Mouse (Mus musculus) left cerebral cortex, postnatal 25 days (tissue): Measurements from ENCODE around the gene Nup54. TPM values are rescaled to one million over a fixed set of nuclear protein-coding genes. Genes with fewer than 3 reads are reported as not detected.
A peak's percentile ranks its signal among the peaks of the same experiment; 100 is the strongest.

Experiments
- DNase-seq, 2 experiments: peaks; one replicate each; pipeline ENCODE4 v3.0.0; 2022; ENCODE audit warnings: low spot score in 2 of 2, mixed read lengths in 1 of 2
- intact Hi-C: fragments of 180-260 bp; cut with DNase I; formaldehyde crosslinking; loops from one replicate; pipeline ENCODE4 v1.15.1; 2025
- total RNA-seq, 2 experiments: library from RNA; stranded (reverse); gene quantifications; 2 replicates each; pipeline ENCODE4 v1.2.3; 2021

Gene Nup54
- 10 to 100 TPM; 26.4 to 28.7 TPM for total RNA-seq

DNA sequence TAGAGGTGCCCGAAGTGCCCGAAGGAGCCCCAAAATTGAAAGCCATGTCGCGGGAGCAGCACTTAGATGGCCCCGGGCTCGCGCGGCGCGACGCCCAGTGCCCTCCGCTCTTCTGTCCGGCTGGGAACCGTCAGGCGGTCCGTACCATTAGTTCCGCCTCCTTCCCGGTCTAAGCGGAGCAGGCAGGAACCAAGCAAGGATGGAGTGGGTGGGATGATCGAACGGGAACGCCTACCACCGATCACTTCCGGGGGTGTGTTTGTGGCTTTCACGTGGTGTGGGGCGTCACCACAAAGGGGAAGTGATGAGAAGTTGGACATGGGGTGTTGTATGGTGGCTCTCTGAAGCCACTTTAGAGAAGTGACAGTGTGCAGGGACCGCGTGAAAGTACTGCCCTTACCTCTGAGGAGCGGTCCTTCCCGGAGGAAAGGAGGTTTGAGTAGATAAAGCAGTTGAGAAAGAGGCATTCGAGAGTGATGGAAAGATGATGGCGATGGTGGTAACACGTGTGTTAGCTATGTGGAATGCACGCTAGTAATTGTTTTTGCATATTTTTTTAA, at the start of gene Nup54:
Gene Nup54 (minus strand): TSS at position 195 of the 560 bp plus-strand sequence.
- intact Hi-C loops = loop anchor here (1.0 kb wide), 1 partner anchor 70 kb away; no protein-coding TSS in a partner anchor
- DNase-seq = peak; percentile 95 to 99

DNA sequence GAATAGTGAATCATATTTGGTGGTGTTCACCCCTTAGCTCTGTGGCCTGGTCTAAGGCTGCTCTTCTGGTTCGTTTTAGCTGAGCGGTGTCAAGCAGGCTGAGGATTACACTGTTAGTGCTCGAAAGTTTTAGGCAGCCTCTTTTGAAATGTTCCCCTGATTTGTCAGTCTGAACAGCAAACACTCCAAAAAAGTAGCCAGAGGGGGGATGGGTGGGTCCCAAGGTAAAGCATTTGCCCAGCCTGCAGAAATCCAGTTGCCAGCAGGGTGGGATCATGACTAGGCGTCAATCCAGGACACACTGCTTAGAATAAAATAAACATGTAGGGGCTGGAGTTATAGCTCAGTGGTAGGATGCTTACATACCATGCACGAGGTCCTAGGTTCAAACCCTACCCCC, 37.8 kb upstream of the Nup54 start:
- no peak for DNase-seq
- intact Hi-C loops = no loop called here

DNA sequence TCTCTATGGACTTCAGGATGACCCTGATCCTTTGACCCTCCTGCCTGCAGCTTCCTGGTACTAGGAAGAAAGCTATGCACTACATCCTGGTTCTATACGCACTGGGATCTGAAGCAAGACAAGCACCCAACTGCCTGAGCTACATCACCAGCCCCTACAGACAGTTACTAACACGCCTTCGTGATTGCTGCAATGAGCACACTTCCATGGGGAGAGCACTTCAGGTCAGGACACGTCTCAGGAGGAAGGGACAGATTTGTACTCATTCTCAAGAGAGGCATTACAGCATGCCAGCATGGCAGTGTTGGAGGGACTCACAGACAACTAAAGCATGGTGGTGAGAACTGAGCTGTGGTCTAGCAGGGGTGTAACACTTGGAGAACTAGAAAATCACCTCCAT, 36.5 kb upstream of the Nup54 start:
- DNase-seq = no peak
- intact Hi-C loops = no loop called here

DNA sequence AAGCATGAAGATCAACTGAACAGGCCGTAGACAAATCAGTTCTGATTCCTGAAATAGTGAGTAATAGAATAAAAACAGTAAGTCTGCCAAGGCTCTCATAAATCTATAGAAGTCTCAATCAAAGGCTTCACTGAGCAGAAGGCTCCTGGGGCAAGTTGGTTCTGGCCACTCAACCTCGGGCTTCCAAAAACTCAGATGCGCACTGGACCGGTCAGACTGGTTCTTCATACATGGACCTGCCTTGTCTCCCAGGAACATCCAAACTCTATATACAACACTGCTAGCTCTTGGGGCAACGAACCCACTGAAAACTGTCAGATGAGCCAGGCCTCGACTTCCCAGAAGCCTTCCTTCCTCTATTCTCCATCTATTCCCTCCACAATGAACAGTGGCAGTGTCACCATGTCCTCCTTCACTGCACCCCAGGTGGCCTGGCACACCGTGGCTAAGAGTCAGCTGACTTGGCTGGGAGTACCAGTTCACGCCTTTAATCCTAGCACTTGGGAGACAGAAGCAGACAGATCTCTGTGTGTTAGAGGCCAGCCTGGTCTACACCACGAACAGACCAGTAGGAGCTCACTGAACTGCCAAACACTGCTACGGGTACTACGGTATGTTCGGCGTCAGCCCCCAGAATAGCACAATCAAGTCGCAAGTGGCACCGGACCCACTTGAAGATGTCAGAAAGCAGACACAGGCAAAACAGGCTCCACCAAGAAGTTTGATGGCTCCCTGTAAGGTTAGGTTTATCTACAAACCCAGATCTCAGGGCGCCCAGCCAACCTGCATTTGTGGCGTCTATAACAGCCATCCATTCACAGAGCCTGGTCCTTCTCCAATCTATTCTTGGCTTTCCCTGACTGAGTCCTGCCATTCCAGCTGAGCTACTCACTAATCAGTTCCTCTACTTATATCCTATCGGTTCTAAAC, 34.4 kb upstream of the Nup54 start:
- intact Hi-C loops = no loop called here
- no peak for DNase-seq

DNA sequence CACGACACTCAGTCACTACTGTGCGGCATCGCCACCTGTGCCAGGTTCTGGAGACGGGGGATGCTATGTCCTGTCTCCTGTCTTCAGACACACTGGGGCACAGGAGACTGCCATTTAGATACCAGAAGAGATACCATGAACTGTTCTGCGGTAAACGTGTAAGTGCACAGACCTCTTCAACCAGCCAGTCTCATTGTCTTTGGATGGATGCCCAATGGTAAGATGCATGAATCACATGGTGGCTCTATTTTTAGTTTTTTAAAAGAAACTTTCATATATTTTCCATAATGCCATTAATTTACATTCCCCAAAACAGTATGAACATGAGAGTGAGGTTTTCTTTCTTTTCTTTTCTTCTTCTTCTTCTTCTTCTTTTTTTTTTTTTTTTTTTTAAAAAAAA, 33.2 kb upstream of the Nup54 start:
- intact Hi-C loops = no loop called here
- no peak for DNase-seq

DNA sequence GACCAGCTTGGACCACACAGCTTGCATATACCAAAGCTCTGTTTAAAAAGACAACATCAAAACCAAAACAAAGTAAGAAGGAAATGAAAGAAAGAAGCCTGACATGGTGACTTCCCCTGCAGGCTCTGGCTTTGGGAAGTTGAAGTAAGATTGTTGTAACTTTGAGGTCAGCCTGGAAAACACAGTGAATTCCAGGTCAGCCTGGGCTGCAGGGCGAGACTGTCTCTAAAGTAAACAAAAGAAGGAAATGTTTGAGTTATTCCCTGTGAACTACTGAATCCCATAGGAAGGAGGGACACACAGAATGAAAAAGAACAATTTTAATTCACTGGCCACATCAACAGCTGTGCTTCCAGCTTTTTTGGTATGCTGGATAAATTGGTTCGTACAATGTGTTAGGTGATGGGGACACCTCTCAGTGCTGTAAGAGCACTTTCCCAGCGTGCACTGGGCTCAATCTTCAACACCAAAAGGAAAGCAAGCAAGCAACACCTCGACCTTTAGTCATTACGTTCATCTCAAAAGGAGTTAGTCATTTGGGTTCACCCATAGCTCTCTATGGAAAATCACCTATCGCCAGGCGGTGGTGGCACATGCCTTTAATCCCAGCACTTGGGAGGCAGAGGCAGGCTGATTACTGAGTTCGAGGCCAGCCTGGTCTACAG, 32.2 kb upstream of the Nup54 start:
- no peak for DNase-seq
- intact Hi-C loops = no loop called here

DNA sequence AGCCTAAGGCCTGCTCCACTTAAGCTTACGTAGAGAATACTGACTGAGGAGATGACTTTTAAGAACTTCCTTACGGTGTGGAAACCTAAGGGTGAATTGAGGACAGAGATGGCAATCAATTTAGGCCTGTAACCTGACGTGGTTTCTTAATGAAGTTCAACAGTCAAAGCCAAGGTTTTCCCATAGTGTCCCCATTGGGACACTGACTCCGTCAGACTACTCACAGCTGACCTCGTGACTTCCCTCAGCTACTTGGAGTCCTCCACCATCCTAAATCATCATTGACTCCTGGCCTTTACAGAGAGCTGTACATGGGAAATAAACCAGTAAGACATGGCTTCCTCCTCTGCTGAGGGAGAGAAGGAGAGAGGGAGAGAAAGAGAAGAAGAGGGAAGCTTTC, 30.5 kb upstream of the Nup54 start:
- intact Hi-C loops = no loop called here
- DNase-seq = no peak

DNA sequence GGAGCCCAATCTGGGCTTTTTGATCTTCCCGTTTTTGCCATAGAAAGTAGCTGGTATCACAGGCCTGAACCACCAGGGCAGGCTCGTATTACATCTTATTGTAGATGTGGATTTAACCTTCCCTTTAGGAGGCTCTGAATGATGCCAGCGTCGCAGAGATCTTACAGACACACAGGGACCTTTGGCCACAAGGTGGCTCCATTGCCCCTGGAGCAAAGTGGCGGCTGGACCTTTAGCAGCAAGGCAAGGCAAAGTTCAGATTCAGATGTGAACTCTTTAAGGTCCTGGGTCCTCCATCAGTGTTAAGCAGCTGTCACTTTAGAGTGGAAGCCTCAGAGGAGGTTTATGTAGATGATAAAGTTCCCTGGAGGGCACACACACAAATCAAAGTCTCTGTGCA, 26.3 kb upstream of the Nup54 start:
- intact Hi-C loops = loop anchor here (1.0 kb wide), 2 partner anchors 44 to 193 kb away; no protein-coding TSS in a partner anchor
- DNase-seq = peak; percentile 37 to 51

DNA sequence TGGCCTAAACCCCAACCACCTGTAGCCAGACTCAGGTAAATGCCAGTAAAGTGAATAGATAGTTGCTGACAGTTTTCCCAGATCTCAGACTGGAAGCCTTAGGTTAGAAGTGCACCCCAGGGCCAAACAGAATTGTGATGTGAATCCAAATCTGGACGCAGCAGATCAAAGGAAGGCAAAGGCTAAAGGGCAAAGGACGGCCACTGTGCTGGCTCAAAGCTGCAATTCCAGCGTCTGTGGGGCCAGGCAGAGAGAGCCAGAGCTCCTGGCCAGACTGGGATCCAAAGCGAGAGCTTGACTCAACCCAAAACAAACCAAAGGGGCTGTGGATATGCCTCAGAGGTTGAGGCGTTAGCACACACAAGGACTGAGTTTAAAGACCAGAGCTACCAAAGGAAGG, 23.7 kb upstream of the Nup54 start:
- intact Hi-C loops = no loop called here

DNA sequence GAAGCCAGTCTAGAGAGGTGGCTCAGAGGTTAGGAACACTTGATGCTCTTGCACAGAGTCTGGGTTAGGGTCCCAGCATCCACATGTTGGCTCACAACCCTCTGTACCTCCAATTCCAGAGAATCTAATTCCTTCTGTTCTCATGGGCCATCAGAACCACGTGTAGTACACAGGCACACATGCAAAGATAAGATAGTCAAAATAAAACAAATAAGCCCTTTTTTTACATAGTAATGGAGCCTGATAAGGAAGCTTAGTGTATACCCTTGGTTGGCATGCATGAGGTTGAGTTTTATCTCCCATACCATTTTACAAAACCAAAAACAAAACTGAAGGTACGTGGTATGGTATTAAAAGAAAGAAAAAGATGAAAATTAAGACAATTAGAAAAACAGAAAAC, 22.4 kb upstream of the Nup54 start:
- intact Hi-C loops = no loop called here
- DNase-seq = no peak

More for the DNA sequence above, 23.7 kb upstream of the Nup54 start:
- DNase-seq = no peak

DNA sequence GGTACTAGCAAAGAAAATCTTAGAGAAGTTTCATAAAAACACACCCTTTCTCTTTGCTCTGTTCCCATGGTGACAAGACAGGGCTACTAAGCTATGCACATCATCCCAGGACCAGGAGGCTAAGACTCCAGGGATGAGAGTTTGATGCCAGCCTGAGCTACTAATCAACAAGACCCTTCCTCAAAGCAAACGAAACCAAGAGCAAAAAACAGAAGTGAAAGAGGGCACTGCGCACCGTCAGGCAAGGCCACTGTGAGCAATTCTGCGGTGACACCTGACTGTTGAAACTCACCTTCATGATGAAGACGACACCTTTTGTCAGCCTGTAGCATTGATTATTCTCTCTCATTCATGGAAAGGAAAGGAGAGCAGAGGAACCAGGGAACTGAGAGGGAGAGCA, 17.9 kb upstream of the Nup54 start:
- DNase-seq = no peak
- intact Hi-C loops = no loop called here

DNA sequence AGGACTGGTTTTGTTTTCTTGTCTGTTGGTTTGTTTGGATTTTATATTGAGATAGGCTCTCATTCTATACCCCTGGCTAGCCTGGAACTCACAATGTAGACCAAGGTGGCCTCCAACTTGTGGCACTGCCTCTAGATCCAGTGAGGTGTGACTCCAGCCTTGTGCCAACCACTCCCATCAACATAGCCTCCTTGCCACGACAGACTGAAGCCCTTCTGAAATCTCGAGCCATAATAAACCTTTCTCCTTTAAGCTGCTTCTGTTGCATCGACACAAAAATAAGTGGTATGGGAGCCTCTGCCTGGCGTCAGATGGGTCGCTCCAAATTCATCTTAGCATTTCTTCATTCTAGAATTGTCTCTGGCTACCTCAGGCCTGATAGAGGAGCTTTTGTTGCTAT, 11.7 kb upstream of the Nup54 start:
- intact Hi-C loops = no loop called here

DNA sequence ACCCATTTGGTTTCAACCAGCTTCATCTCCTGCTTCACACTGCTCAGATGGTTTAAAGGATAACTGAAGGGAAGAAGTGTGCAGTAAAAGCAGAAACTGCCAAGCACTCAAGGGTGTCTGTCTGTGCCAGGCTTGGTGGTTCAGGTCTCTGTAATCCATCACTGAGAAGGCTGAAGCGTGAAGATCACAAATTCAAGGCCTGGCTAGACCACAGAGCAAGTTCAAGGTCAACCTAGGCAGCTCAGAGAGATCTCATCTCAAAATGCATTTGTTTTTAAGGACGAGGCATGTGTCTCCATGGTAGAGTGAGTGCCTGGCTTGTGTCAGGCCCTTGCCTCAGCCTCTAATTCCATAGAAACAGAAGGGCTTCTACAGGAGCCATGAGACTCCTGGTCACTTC, 10.0 kb upstream of the Nup54 start:
- no peak for DNase-seq
- intact Hi-C loops = no loop called here

More for the DNA sequence above, 11.7 kb upstream of the Nup54 start:
- DNase-seq = no peak

DNA sequence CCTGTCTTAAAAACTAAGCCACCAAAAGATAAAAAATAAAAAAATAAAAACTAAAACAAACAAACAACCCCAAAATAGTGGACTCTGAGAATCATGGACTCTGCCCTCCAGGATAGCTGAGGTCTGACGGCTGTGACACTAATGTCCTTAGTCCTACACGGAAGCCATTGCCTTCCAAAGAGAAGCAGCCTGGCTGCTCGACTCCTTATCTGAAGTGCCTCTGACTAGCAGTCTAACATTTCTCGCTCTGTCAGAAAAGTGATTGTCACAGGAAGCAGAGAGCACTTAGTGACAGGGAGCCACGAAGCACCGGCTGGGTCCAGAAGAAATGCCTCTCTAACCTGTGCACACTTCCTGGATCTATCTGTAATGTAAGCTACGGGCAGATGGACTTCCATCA, 7.9 kb upstream of the Nup54 start:
- intact Hi-C loops = no loop called here
- DNase-seq = no peak

DNA sequence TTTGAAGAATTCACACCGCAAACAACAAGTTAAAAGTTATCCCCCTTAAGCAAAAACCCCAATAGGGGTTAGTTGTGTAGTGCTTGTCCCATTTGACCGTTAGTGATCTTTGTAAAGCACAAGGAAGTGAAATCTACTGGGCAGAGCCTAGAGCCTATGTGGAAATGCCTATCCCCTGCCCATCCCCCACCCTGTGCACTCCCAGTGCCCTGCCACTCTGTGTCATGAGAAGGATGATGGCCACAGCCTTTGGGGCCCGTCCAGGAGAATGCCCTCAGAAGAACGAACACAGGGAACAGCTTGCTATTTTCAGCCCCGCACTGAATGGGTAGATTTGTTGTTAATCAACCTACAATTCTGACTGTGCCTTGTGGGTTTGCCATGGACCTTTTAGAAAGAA, 6.5 kb upstream of the Nup54 start:
- intact Hi-C loops = no loop called here
- DNase-seq = peak in 1 of 2 experiments; percentile 12

DNA sequence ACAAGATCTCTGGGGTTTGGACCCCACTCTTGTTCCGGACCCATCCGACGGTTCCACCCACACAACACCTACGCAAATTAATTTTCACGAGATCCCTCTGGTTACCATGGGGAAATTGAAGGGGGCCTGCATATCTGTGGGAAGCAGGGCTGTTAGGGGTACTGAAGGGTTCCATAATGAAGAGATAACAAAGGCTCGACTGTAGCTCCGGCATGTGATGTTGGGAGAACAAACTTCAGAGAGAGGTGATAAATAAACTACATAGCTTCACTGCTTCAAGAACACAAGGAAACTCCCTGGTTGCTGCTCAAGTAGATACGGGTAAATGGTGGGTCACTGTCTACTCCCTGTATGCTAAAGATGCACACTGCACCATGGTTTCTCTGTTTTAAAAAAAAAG, 3.5 kb upstream of the Nup54 start:
- DNase-seq = no peak
- intact Hi-C loops = no loop called here

DNA sequence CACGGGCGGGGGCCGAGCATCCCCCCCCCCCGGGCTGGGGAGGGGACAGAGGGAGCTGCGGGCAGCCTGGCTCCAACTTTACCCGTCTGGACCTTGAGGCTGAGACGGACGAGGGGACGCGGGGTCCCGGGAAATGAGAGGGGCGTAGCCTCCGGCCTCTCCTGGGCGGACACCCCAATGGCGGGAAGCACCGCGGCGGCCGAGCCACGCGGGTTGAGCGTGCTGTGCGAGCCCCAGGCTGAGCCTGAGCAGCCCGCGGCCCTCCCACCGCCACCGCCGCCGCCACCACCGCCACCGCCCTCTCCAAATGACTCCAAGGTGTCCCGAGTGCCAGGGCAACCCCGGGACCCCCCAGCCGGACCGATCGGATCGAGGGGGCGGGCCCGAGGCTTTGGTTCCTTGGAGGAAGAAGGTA, 441 bp downstream of the Nup54 start:
- intact Hi-C loops = no loop called here
- no peak for DNase-seq

DNA sequence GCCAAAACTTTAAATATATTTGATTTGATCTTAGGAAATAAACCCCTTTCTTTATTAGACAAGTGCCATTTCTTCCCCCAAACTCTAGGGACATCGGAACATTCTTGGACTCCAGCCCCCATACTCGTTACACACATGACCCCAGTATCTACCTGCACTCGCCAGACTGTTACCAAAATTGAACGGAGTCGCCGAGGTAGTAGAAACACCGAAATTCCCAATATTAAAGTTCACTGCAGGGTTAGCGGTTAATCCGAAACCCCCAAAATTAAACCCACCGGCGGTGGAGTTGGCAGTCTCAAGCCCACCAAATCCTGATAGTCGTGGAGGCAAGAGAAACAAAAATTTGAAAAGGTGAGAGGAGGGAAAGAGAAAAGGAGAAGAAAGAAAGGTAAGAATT, 949 bp downstream of the Nup54 start:
- intact Hi-C loops = no loop called here

DNA sequence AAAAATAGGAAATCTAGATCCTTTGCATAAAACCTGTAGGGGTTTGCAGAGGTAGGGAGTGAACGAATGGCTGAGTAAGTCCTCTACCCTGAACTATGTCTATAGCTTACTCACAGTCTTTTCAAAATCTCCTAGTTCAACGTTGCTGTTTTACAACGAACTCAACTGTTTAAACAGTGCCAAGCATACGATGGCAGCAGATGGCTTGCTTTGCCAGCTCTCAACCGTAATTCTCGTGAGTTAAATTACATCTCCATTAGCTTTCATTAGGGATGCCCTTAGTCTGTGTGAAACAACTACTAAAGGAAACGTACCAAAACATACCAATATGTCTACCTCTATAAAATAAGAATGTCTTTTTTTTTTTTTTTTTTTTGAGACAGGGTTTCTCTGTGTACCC, 3.4 kb downstream of the Nup54 start:
- DNase-seq = no peak
- intact Hi-C loops = no loop called here

More for the DNA sequence above, 949 bp downstream of the Nup54 start:
- no peak for DNase-seq

DNA sequence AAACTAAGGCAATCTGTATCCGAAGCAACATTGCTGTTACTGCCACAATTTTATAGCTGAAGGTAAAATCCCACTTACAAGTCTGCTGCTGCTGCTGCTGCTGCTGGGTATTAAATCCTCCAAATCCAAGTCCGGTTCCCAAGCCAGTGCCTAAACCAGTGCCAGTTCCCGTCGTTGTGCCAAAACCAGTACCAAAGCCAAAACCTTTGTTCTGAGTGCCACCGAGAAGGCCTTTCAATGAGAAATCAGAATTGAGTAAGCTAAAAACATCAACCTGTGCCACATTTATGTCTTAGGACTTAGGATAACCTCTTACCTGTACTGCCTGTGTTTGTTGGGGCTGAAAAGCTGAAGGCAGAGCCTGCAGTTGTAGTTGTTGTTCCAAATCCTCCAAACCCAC, 4.3 kb downstream of the Nup54 start:
- peak in 1 of 2 experiments; percentile 26 for DNase-seq
- intact Hi-C loops = no loop called here

DNA sequence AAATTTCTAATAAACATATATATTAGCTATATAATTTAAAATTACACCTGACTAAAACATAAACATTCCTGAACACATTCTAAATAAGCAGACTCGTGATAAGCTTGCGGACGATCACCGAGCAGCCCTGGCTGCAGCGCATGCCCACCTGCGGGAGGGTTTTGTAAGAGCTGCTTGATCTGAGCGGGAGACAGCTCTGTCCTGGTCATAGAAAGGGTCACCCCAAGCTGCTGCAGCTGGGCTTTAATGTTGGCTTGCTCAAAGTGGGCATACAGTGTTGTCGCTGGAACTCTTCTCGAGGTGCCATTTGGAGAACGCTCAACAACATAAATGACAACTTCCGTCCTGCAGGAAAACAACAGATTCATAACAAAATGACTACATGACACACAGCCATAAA, 10.9 kb downstream of the Nup54 start:
- intact Hi-C loops = no loop called here
- DNase-seq = no peak
